Mouse (Mus musculus) kidney, embryonic 15.5 days (tissue): ENCODE measurements around the gene Lipc. TPM values are rescaled to one million over a fixed set of nuclear protein-coding genes. Genes with fewer than 3 reads are reported as not detected.

Experiments used
- ATAC-seq: fragments of 200-750 bp; cut with Nextera tagmentation; replicated peaks from 2 replicates; pipeline ENCODE4 v1.8.0; 2017; ENCODE audit warnings: moderate TSS enrichment; ENCODE audit not compliant: low FRiP score
- H3K27ac ChIP-seq: fragments of 300-500 bp; sonication (generic); 2 replicates; pipeline ENCODE4 v1.5.1; 2015; ENCODE audit warnings: mild to moderate bottlenecking, inconsistent platforms
- H3K27me3 ChIP-seq: fragments of 300-500 bp; sonication (generic); 2 replicates; pipeline ENCODE4 v1.6.1; 2015; ENCODE audit warnings: inconsistent platforms
- H3K36me3 ChIP-seq: fragments of 300-500 bp; sonication (generic); 2 replicates; pipeline ENCODE4 v1.6.1; 2015; ENCODE audit warnings: inconsistent platforms
- H3K4me1 ChIP-seq: fragments of 300-500 bp; sonication (generic); 2 replicates; pipeline ENCODE4 v1.6.1; 2015; ENCODE audit warnings: inconsistent platforms
- H3K4me2 ChIP-seq: fragments of 300-500 bp; sonication (generic); 2 replicates; pipeline ENCODE4 v1.6.1; 2015; ENCODE audit warnings: moderate library complexity, mild to moderate bottlenecking, inconsistent platforms
- H3K4me3 ChIP-seq: fragments of 300-500 bp; sonication (generic); replicated peaks from 2 replicates; pipeline ENCODE4 v1.5.1; 2015; ENCODE audit warnings: mild to moderate bottlenecking, inconsistent platforms
- H3K9ac ChIP-seq: fragments of 300-500 bp; sonication (generic); 2 replicates; pipeline ENCODE4 v1.6.1; 2015; ENCODE audit warnings: mild to moderate bottlenecking, inconsistent platforms
- H3K9me3 ChIP-seq: fragments of 300-500 bp; sonication (generic); replicated peaks from 2 replicates; pipeline ENCODE4 v1.6.1; 2016; ENCODE audit warnings: inconsistent platforms
- WGBS: fragments of 180-500 bp; shearing (Covaris S2); methylation state at CpG from one replicate; pipeline ENCODE4 v1.1.7; 2015; ENCODE audit warnings: mixed read lengths; 5-methylcytosine and 5-hydroxymethylcytosine counted together
- polyA plus RNA-seq: library from polyadenylated mRNA; unstranded; fragments of >200 nt; fragmentation: Nextera tagmentation; extraction: Ambion mirVana; gene quantifications from 2 replicates; pipeline ENCODE4 v1.2.1, GENCODE M21; 2015

The Lipc gene
- polyA plus RNA-seq, 1 experiment from 2014 or later = 1.1 TPM

DNA sequence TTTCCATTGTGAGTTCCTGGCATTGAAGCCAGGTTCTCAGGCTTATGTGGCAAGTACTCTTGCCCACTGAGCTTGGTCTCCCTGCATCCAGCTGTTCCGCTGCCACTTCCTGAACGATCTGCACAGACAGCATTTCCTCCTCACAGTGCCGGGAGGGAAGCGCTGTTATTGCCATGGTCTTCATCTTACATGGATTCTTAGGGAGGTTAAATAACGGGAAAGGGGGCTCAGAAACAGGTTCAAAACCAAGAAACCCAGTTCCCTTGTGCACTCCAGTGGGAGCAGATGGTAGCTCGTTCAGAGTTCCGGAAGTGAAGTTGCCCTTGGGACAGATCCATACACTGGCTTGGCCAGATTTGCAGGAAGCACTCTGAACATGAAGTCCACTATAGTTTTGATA lies 119.8 kb downstream of the Lipc start:
- Histone ChIP-seq H3K27me3 (no peaks in the 10 kb centered on the region), H3K4me1 (peaks cover 23% of the 10 kb centered on the region), H3K4me2 (no peak overlapping the region), H3K36me3 (no peaks in the 10 kb centered on the region), H3K9me3 (no peaks in the 10 kb centered on the region), H3K4me3 (no peak overlapping the region), H3K27ac (no peak overlapping the region), H3K9ac (no peak overlapping the region)
- ATAC-seq = no peak
- 60% methylated on average over 7 of the region's 7 CpGs for WGBS

DNA sequence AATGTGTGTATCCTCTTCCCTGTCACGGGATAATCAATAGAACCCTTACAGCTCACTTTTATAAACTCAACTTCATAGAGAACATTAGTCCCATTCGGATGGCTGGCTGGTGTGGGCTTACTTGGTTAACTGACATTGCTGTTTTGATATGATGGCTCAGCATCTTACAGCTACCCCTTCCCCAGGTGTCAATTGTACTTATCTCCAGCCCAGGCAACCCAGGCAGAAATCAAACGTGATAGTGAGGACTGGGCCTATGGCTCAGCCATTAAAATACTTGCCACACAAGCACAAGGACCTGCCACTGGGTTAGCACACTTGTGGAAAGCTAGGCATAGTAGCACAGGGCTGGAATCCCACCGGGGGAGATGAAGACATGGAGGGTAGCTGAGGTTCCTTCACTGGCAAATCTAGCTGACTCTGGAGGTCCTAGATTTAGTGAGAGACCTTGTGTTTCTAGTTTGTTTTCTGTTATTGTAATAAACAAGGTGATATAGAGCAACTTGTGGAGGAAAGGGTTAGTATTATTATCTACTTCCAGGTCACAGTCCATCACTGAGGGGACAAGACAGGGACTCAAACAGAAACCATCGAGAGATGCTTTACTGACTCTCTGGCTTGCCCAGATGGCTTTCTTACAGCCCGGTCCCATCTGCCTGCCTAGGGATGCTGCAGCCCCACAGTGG lies 121.0 kb downstream of the Lipc start:
- 65% methylated on average over 6 of the region's 6 CpGs for WGBS
- Histone ChIP-seq H3K27me3 (no peaks in the 10 kb centered on the region), H3K4me1 (peaks cover 23% of the 10 kb centered on the region), H3K9ac (no peak overlapping the region), H3K27ac (peak overlapping the region; percentile 20; the same call in 1 of the 2 replicates), H3K36me3 (no peaks in the 10 kb centered on the region), H3K4me3 (no peak overlapping the region), H3K9me3 (no peaks in the 10 kb centered on the region), H3K4me2 (no peak overlapping the region)
- ATAC-seq = no peak

DNA sequence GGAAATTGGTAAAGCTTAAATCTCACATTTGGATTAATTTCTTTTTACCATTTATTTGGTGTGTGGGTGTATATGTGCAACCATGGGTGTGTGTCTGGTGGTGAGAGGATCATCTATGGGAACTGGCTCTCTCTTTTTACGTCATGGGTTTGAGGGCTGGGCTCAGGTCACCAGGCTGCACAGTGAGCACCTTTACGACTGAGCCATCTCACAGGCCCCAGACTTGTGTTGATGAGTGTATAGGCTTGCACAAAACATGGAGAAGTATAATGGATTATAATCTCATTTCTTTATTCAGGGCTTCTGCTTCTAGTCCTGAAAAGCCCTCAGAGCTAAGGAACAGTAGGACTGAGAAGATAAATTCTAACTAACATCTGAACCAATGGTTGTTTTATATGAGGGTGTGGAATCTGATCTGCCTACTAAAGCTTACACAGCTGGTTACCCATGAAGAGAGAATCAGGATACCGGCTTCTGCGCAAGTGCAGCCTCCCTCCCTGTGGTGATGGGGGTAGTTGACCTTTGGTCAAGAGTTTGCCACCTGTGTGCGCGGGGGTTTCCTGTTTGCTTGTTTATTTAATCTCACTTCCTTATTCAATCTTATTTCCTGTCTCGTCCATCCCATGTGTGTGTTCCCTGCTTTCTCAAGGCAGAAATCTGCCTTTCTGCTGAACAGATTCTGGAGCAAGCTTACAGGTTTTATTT lies 122.1 kb downstream of the Lipc start:
- no peak overlapping the region for H3K9ac ChIP-seq
- H3K4me2 ChIP-seq = no peak overlapping the region
- peak; percentile 72 for ATAC-seq
- H3K4me1 ChIP-seq = peaks cover 23% of the 10 kb centered on the region
- H3K36me3 ChIP-seq = no peaks in the 10 kb centered on the region
- H3K9me3 ChIP-seq = no peaks in the 10 kb centered on the region
- no peak overlapping the region for H3K4me3 ChIP-seq
- peak overlapping the region; percentile 37 for H3K27ac ChIP-seq
- H3K27me3 ChIP-seq = no peaks in the 10 kb centered on the region
- WGBS = 22% methylated on average over 7 of the region's 7 CpGs

DNA sequence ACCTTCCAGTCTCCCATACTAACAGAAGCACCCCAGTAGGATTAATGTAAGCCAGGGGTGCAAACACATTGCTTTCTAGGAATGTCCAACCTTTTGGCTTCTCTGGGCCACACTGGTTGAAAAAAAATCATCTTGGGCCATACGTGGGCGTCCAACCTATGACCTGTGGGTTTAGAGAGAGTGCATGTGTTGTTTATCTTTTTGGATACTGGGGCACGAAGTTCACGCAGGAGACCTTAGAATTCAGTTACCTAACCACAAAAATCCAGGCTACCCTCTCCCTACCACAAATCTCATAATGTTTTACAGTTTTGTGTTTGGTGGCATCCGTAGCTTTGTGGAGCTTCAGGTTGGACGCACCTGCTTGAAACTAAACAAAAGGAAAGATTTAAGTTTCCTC lies 124.1 kb downstream of the Lipc start:
- Histone ChIP-seq H3K4me1 (peaks cover 15% of the 10 kb centered on the region), H3K9me3 (no peaks in the 10 kb centered on the region), H3K27me3 (no peaks in the 10 kb centered on the region), H3K4me2 (no peak overlapping the region), H3K36me3 (no peaks in the 10 kb centered on the region), H3K4me3 (no peak overlapping the region), H3K9ac (no peak overlapping the region), H3K27ac (no peak overlapping the region)
- 54% methylated on average over 6 of the region's 6 CpGs for WGBS
- no peak for ATAC-seq

DNA sequence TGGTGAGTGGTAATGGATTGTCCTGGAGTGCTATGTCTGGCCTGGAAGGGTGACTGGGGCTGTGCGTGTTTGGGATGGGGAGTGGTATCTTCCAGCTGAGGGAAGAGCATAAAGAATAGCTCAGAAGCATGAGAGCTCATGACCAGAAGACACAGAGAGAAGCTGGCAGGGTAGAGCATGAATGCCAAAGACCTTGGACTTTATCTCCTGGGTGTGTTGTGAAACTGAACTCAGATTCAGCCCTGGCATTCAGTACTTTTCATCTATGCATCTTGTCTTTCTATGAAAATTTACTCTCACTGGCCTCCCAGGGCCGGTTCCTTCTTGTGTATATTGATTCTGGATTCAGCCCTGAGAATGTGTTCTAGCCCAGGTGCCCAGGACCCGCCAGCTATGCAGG lies 127.9 kb downstream of the Lipc start:
- Histone ChIP-seq H3K9ac (no peak overlapping the region), H3K4me2 (no peak overlapping the region), H3K27me3 (no peaks in the 10 kb centered on the region), H3K27ac (no peak overlapping the region), H3K4me1 (no peaks in the 10 kb centered on the region), H3K4me3 (no peak overlapping the region), H3K9me3 (no peaks in the 10 kb centered on the region), H3K36me3 (no peaks in the 10 kb centered on the region)
- 88% methylated on average over 3 of the region's 3 CpGs for WGBS
- ATAC-seq = no peak

DNA sequence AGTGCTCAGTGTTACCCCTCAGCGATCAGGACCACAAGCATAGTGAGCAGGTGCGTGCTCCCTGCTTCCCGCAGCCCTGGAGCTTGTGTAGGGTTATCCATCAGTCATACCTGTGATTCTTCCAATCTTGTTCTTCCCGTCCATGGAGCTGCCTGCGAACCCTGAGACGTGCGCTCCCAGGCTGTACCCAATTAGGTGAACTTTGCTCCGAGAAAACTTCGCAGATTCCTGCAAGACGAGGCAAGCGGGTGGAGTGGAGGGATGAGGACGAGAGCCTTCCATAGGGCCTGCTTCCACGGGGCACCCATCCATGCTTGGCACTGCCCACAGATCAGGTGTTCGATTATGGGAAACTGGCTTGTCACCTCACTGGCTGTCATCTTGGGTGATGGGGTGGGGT lies 133.3 kb downstream of the Lipc start:
- Histone ChIP-seq H3K27ac (no peak overlapping the region), H3K9me3 (no peaks in the 10 kb centered on the region), H3K9ac (no peak overlapping the region), H3K4me3 (no peak overlapping the region), H3K27me3 (no peaks in the 10 kb centered on the region), H3K4me2 (no peak overlapping the region), H3K36me3 (no peaks in the 10 kb centered on the region), H3K4me1 (peaks cover 15% of the 10 kb centered on the region)
- no peak for ATAC-seq
- 78% methylated on average over 14 of the region's 14 CpGs for WGBS

DNA sequence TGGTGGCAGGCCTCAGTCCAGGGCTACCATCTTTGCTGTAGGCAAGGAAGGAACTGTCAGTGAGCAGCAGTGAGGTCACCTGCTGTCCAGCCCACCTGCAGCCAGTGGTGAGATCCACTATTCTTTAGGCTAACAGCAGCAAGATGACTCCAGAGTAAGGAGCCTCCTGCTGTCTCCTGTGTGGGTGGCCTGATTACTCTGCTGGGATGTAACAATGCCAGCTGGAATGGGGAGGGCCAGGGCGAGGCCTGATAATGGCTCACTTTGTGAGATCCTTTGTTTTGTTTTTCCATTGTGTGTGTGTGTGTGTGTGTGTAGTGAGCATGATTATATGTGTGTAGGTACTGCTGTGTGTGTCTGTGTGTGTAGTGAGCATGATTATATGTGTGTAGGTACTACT lies 134.6 kb downstream of the Lipc start:
- peaks cover 15% of the 10 kb centered on the region for H3K4me1 ChIP-seq
- 48% methylated on average over 1 of the region's 1 CpGs for WGBS

DNA sequence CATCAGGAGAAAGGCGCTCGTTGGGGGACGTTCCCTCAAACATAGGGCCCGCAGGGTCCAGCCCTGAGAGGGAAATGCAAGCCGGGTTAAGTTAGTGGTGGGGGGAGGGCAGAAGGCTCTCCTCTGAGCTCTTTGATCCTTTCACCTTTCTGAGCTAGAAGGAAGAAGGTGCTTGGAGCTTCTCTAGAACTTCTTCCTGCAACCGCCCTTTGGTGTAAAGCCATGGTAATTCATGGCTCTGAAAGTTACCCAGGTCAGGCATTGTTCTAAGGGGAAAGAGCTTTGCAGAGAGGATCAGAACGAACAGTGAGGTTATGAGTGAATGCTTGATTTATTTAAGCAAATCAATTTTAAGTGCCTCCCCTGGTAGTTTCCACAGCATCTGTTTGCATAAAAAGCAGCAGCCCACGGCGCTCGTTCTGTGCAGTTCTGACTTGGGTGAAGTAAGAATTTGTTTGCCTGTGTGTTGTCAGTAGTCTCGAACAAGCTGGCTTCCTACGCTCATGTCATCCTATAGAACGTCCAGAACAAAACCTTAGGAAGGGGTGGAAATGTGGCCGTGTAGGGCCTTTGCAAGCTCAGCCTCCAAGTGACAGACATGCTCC lies 135.2 kb downstream of the Lipc start:
- peaks cover 15% of the 10 kb centered on the region for H3K4me1 ChIP-seq
- no peak for ATAC-seq
- H3K9me3 ChIP-seq = no peaks in the 10 kb centered on the region
- H3K27me3 ChIP-seq = no peaks in the 10 kb centered on the region
- no peak overlapping the region for H3K9ac ChIP-seq
- no peak overlapping the region for H3K27ac ChIP-seq
- no peak overlapping the region for H3K4me3 ChIP-seq
- 55% methylated on average over 14 of the region's 14 CpGs for WGBS
- H3K4me2 ChIP-seq = no peak overlapping the region
- H3K36me3 ChIP-seq = no peaks in the 10 kb centered on the region

More for the DNA sequence above, 134.6 kb downstream of the Lipc start:
- Histone ChIP-seq H3K4me2 (no peak overlapping the region), H3K36me3 (no peaks in the 10 kb centered on the region), H3K4me3 (no peak overlapping the region), H3K27me3 (no peaks in the 10 kb centered on the region), H3K9ac (no peak overlapping the region), H3K9me3 (no peaks in the 10 kb centered on the region), H3K27ac (no peak overlapping the region)
- no peak for ATAC-seq

DNA sequence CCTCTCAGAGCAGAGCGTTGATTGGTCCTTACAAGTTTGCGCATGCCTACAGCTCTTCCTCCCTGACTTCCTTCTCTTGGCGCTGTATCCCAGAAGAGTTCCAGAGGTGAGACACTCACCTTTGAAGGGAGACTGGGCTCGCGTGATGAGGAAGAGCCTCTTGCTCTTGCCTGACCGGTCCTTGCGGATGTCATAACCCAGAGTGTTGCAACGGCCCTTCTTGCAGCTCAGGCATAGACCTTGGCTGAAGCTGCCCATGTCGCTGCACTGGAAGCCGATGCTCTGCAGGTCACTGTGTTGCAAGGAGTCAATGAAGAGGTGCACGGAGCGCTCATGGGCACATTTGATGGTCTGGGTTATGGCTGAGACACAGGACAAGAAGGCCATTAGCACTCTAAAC lies 139.5 kb downstream of the Lipc start:
- no peak for ATAC-seq
- Histone ChIP-seq H3K4me1 (peaks cover 23% of the 10 kb centered on the region), H3K9ac (no peak overlapping the region), H3K4me3 (no peak overlapping the region), H3K9me3 (no peaks in the 10 kb centered on the region), H3K36me3 (no peaks in the 10 kb centered on the region), H3K27me3 (no peaks in the 10 kb centered on the region), H3K4me2 (no peak overlapping the region), H3K27ac (no peak overlapping the region)
- 94% methylated on average over 12 of the region's 12 CpGs for WGBS

DNA sequence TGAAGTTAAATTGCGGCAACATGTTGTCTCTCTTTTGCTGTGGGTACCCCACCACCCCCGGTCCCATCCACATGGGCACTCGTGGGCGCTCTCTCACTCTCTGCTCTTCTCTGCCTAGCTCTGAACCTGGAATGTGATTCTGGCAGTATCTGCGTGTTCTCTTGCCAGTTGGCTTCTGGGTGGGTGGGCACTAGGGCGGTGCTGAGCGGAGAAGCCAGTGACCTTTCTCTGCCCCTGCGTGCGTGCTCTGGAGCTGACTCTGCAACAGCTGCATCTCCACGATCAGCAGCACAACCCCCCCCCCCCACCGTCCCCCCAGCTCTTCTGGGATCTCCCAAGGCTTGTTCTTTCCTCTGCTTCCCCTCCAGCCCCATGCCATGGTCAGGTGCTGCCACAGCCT lies 144.3 kb downstream of the Lipc start:
- Histone ChIP-seq H3K9ac (no peak overlapping the region), H3K4me1 (peaks cover 9% of the 10 kb centered on the region), H3K4me2 (no peak overlapping the region), H3K36me3 (no peaks in the 10 kb centered on the region), H3K4me3 (no peak overlapping the region), H3K27me3 (no peaks in the 10 kb centered on the region), H3K27ac (no peak overlapping the region), H3K9me3 (no peaks in the 10 kb centered on the region)
- ATAC-seq = no peak
- WGBS = 56% methylated on average over 11 of the region's 11 CpGs

DNA sequence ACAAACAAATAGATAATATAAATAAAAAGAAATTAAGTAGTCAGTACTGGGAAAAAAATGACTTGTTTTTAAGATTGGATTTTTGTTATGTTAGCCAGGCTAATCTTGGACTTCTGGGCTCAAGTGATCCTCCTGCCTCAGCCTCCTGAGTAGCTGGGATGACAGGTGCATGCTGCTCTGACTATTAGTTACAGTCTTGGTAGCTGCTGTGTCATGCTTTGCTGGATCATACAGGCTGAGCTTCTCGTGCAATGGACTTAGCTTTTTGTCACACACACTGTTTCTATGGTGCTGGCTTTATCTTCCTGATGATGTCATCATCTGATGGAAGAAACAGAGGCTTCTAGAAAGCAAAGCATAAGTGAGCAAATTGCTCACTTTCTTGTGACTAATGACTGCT lies 146.0 kb downstream of the Lipc start:
- Histone ChIP-seq H3K27me3 (no peaks in the 10 kb centered on the region), H3K4me1 (peaks cover 9% of the 10 kb centered on the region), H3K4me2 (no peak overlapping the region), H3K9ac (no peak overlapping the region), H3K9me3 (no peaks in the 10 kb centered on the region), H3K36me3 (no peaks in the 10 kb centered on the region), H3K27ac (no peak overlapping the region), H3K4me3 (no peak overlapping the region)
- ATAC-seq = no peak
- 67% methylated on average over 1 of the region's 1 CpGs for WGBS

DNA sequence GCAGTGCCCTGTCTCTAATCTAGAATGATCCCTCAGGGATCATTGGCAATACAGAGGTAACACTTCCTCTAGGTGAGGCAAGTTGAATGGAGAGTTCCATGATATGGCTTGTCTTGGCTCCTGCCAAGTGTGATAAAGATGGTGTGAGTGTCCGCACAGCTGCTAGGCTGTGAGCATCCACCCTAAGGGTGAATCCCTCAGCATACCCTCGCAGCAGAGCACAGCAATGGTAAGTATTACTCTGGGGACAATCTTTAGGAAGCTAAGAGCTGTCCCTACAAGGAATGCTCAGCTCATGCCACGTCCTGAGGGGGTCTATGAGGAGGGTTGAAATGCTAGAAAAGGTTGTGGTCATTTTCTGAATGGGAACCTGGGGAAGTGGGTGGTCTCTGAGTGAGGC lies 149.2 kb downstream of the Lipc start:
- Histone ChIP-seq H3K4me2 (no peak overlapping the region), H3K27me3 (no peaks in the 10 kb centered on the region), H3K27ac (no peak overlapping the region), H3K4me1 (peaks cover 10% of the 10 kb centered on the region), H3K9me3 (no peaks in the 10 kb centered on the region), H3K4me3 (no peak overlapping the region), H3K36me3 (no peaks in the 10 kb centered on the region), H3K9ac (no peak overlapping the region)
- WGBS = 77% methylated on average over 3 of the region's 3 CpGs
- no peak for ATAC-seq
